Mouse (Mus musculus) heart, embryonic 14.5 days (tissue): ENCODE results near the gene Afm. TPM values are rescaled to one million over a fixed set of nuclear protein-coding genes. Genes with fewer than 3 reads are reported as not detected.

Experiments used
- ATAC-seq: fragments of 200-750 bp; cut with Nextera tagmentation; 2 replicates; pipeline ENCODE4 v1.8.0; 2017; ENCODE audit warnings: low read depth, moderate TSS enrichment; ENCODE audit not compliant: insufficient number of reproducible peaks, insufficient read depth, low FRiP score
- H3K27ac ChIP-seq, 2 experiments: fragments of 200-500 bp in 1 of 2; fragments of 300-500 bp in 1 of 2; sonication (generic) in 1 of 2; replicated peaks in 1 of 2; 2 replicates each; pipeline ENCODE4 v1.5.1; 2012 to 2014; ENCODE audit warnings: low read depth in 2 of 2, low read length in 2 of 2, control low read depth in 1 of 2, mild to moderate bottlenecking in 1 of 2, mixed read lengths in 1 of 2; ENCODE audit not compliant: control insufficient read depth in 1 of 2, insufficient read depth in 1 of 2
- H3K27me3 ChIP-seq: fragments of 300-500 bp; sonication (generic); 2 replicates; pipeline ENCODE4 v1.6.1; 2014; ENCODE audit warnings: mild to moderate bottlenecking, low read length, control low read depth; ENCODE audit not compliant: control insufficient read depth, insufficient read depth
- H3K36me3 ChIP-seq: fragments of 300-500 bp; sonication (generic); 2 replicates; pipeline ENCODE4 v1.6.1; 2014; ENCODE audit warnings: mild to moderate bottlenecking, control low read depth, low read length, mixed read lengths; ENCODE audit not compliant: control insufficient read depth, insufficient read depth
- H3K4me1 ChIP-seq, 2 experiments: fragments of 200-500 bp in 1 of 2; fragments of 300-500 bp in 1 of 2; sonication (generic) in 1 of 2; 2 replicates each; pipeline ENCODE4 v1.6.1; 2012 to 2014; ENCODE audit warnings: low read length in 2 of 2, control low read depth in 1 of 2, mixed read lengths in 1 of 2; ENCODE audit not compliant: control insufficient read depth in 2 of 2, insufficient read depth in 2 of 2
- H3K4me2 ChIP-seq: fragments of 300-500 bp; sonication (generic); 2 replicates; pipeline ENCODE4 v1.6.1; 2014; ENCODE audit warnings: mild to moderate bottlenecking, low read length
- H3K4me3 ChIP-seq, 2 experiments: fragments of 200-500 bp in 1 of 2; fragments of 300-500 bp in 1 of 2; sonication (generic) in 1 of 2; 2 replicates each; pipeline ENCODE4 v1.5.1; 2012 to 2014; ENCODE audit warnings: low read length in 2 of 2, mild to moderate bottlenecking in 2 of 2, control low read depth in 1 of 2, low read depth in 1 of 2, moderate library complexity in 1 of 2; ENCODE audit not compliant: control insufficient read depth in 1 of 2, insufficient read depth in 1 of 2
- H3K9ac ChIP-seq: fragments of 300-500 bp; sonication (generic); 2 replicates; pipeline ENCODE4 v1.6.1; 2014; ENCODE audit warnings: mild to moderate bottlenecking, low read length
- H3K9me3 ChIP-seq: fragments of 300-500 bp; sonication (generic); 2 replicates; pipeline ENCODE4 v1.6.1; 2016; ENCODE audit warnings: low read length, control low read depth; ENCODE audit not compliant: control insufficient read depth
- WGBS: fragments of 180-500 bp; shearing (Covaris S2); extraction: QIAGEN DNeasy Blood & Tissue Kit; methylation state at CpG from one replicate; pipeline ENCODE4 v1.1.7; 2014; 5-methylcytosine and 5-hydroxymethylcytosine counted together
- polyA plus RNA-seq: library from polyadenylated mRNA; unstranded; fragments of >200 nt; fragmentation: Nextera tagmentation; extraction: Ambion mirVana; gene quantifications from 2 replicates; pipeline ENCODE4 v1.2.1, GENCODE M21; 2014

The Afm gene
- polyA plus RNA-seq, 1 experiment from 2014 or later, result not detected

- Histone ChIP-seq H3K27ac (no peak overlapping the region), H3K4me3 (no peak overlapping the region), H3K36me3 (no peaks in the 10 kb centered on the region), H3K27me3 (no peaks in the 10 kb centered on the region), H3K9ac (no peak overlapping the region), H3K4me1 (no peaks in the 10 kb centered on the region), H3K4me2 (no peak overlapping the region), H3K9me3 (no peaks in the 10 kb centered on the region)
- no peak for ATAC-seq
- WGBS, result 77% methylated on average over 10 of the region's 10 CpGs
Observed at GRCm38 (mm10) chr5:90590676-90591075, 71.9 kb downstream of the Afm start.

GRCm38 (mm10) chr5:90591936-90592335, 73.2 kb downstream of the Afm start:
- Histone ChIP-seq H3K9ac (no peak overlapping the region), H3K36me3 (no peaks in the 10 kb centered on the region), H3K27ac (no peak overlapping the region), H3K4me3 (no peak overlapping the region), H3K27me3 (no peaks in the 10 kb centered on the region), H3K4me1 (no peaks in the 10 kb centered on the region), H3K9me3 (no peaks in the 10 kb centered on the region), H3K4me2 (no peak overlapping the region)
- WGBS, result 68% methylated on average over 6 of the region's 6 CpGs
- ATAC-seq, result no peak

DNA sequence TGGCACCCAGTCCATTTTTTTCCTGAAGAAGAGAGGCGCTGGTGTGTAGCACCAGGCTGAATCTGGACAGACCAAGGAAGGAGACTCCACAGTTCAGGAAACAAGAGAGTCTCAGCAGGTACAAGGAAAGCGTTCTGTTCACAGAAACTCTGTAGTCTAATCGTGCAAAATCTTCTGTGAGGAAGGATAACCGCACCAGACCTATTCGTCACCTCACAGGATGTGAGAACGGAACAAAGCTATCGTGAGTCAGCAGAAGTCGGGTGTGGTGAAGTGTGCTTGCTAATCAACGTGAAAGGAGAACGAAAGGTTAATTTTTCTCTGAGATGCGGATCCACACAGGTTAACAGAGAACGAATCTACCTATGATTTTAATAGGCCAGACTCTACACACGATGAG, 76.2 kb downstream of the Afm start:
- Histone ChIP-seq H3K4me1 (no peaks in the 10 kb centered on the region), H3K9me3 (no peaks in the 10 kb centered on the region), H3K9ac (no peak overlapping the region), H3K36me3 (no peaks in the 10 kb centered on the region), H3K4me2 (no peak overlapping the region), H3K27ac (no peak overlapping the region), H3K27me3 (no peaks in the 10 kb centered on the region), H3K4me3 (no peak overlapping the region)
- ATAC-seq, result no peak
- WGBS, result 78% methylated on average over 13 of the region's 13 CpGs

DNA sequence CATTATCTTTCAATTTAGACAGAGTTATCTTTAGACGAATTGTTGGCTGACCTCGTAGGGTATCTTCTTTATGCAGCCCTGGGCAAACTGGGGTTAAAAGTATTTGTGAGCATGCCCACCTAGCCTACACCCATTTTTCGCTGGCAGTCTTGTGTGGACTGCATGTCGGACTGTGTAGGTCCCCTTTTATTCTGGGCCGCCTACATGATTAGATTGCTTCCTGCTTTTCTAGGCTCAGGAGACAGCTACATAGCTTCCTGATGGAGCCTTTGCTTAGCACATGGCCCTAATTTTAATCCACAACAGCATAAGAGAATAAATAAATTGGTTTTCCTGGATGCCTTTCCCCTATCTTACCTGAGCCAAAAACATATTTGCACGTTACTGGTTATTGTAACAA, 77.4 kb downstream of the Afm start:
- H3K27me3 ChIP-seq, result no peaks in the 10 kb centered on the region
- H3K9me3 ChIP-seq, result no peaks in the 10 kb centered on the region
- ATAC-seq, result no peak
- H3K4me1 ChIP-seq, result peaks cover 0 to 2% of the 10 kb centered on the region in 2 experiments; a peak in 1 of 4 replicates
- H3K36me3 ChIP-seq, result no peaks in the 10 kb centered on the region
- H3K27ac ChIP-seq, result no peak overlapping the region
- H3K4me3 ChIP-seq, result no peak overlapping the region
- H3K4me2 ChIP-seq, result no peak overlapping the region
- H3K9ac ChIP-seq, result no peak overlapping the region
- 72% methylated on average over 6 of the region's 6 CpGs for WGBS

DNA sequence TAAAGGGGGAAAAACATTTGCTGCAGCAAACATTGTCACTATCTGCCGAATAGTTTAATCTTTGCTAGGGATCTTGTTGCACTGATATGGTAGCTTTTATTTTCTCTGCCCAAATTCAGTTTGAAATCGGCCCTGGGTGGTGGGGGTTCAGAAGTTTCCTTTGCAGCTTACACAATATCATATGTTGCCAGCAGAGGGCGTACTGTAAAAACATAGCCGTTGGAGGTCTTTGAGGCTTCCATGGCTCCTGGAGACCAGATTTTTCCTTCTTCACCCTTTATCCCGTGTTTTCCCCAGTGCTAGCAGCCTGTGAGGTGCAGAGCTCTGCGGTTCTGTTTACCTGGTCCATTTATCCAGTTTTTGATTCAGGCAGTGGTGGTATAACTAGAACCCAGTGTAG, 82.7 kb downstream of the Afm start:
- no peaks in the 10 kb centered on the region for H3K27me3 ChIP-seq
- no peak for ATAC-seq
- H3K4me1 ChIP-seq, result peaks cover 3 to 7% of the 10 kb centered on the region in 2 experiments; a peak in 3 of 4 replicates
- H3K36me3 ChIP-seq, result no peaks in the 10 kb centered on the region
- no peak overlapping the region for H3K9ac ChIP-seq
- no peak overlapping the region for H3K4me3 ChIP-seq
- no peak overlapping the region for H3K4me2 ChIP-seq
- H3K9me3 ChIP-seq, result no peaks in the 10 kb centered on the region
- H3K27ac ChIP-seq, result no peak overlapping the region
- 13% methylated on average over 6 of the region's 6 CpGs for WGBS

Other genes starting within 250 kb of the Afm start
- gene Ankrd17, start 152.4 kb upstream of the Afm start, polyA plus RNA-seq, result 26.2 and 26.5 TPM in 2 replicates
- gene Gm9958, start 151.7 kb upstream of the Afm start, polyA plus RNA-seq, result 3.1 and 3.5 TPM in 2 replicates
- gene Alb, start 58.0 kb upstream of the Afm start, polyA plus RNA-seq, result 0.38 and 1.1 TPM in 2 replicates
- 1.1 and 1.9 TPM in 2 replicates for gene Afp, start 28.2 kb upstream of the Afm start, polyA plus RNA-seq
- not detected in 2 replicates for gene 5830473C10Rik, start 42.2 kb downstream of the Afm start, polyA plus RNA-seq
- gene Rassf6, start 121.7 kb downstream of the Afm start, polyA plus RNA-seq, result 0.27 and 0.55 TPM in 2 replicates
- gene Cxcl5, start 240.4 kb downstream of the Afm start, polyA plus RNA-seq, result not detected in 2 replicates
- gene Ppbp, start 249.6 kb downstream of the Afm start, polyA plus RNA-seq, result 3.7 and 3.8 TPM in 2 replicates